Mouse (Mus musculus) testis, adult 2 months (tissue): ENCODE data around the gene Frmd4a. TPM values are rescaled to one million over a fixed set of nuclear protein-coding genes. Genes with fewer than 3 reads are reported as not detected.

Experiments
- H3K27ac ChIP-seq: fragments of 200-500 bp; 2 replicates; pipeline ENCODE4 v1.5.1; 2012; ENCODE audit warnings: low read depth, low read length; ENCODE audit not compliant: control insufficient read depth, insufficient read depth
- H3K27me3 ChIP-seq: fragments of 200-500 bp; 2 replicates; pipeline ENCODE4 v1.6.1; 2012; ENCODE audit warnings: mild to moderate bottlenecking, low read length, moderate library complexity; ENCODE audit not compliant: control insufficient read depth, insufficient read depth
- H3K36me3 ChIP-seq: fragments of 200-500 bp; 2 replicates; pipeline ENCODE4 v1.6.1; 2012; ENCODE audit warnings: mild to moderate bottlenecking, low read length; ENCODE audit not compliant: control insufficient read depth, insufficient read depth
- H3K4me1 ChIP-seq: fragments of 200-500 bp; 2 replicates; pipeline ENCODE4 v1.6.1; 2012; ENCODE audit warnings: low read length; ENCODE audit not compliant: control insufficient read depth, insufficient read depth
- H3K4me3 ChIP-seq: fragments of 200-500 bp; 2 replicates; pipeline ENCODE4 v1.5.1; 2012; ENCODE audit warnings: low read depth, mild to moderate bottlenecking, low read length, moderate library complexity, mixed read lengths; ENCODE audit not compliant: control insufficient read depth
- CTCF ChIP-seq: fragments of 200-500 bp; IDR thresholded peaks from 2 replicates; pipeline ENCODE4 v1.5.1; 2012; ENCODE audit warnings: low read depth, mild to moderate bottlenecking, inconsistent platforms, low read length, moderate library complexity; ENCODE audit not compliant: control insufficient read depth, insufficient read depth, insufficient replicate concordance
- POLR2A ChIP-seq: fragments of 200-500 bp; IDR thresholded peaks from 2 replicates; pipeline ENCODE4 v1.6.1; 2012; ENCODE audit warnings: low read depth, mild to moderate bottlenecking, inconsistent platforms, low read length, moderate library complexity; ENCODE audit not compliant: control insufficient read depth
- polyA plus RNA-seq: library from polyadenylated mRNA; depleted of rRNA; stranded (reverse); fragments of >200 nt; gene quantifications from 2 replicates; pipeline ENCODE4 v1.2.3, GENCODE M21; 2012

The Frmd4a gene
- polyA plus RNA-seq, 1 experiment = 6.1 TPM

- no peak overlapping the region for H3K4me3 ChIP-seq
- TF ChIP-seq CTCF (no peak), POLR2A (no peak)
- no peaks in the 10 kb centered on the region for H3K4me1 ChIP-seq
- no peak overlapping the region for H3K27ac ChIP-seq
- H3K36me3 ChIP-seq = no peaks in the 10 kb centered on the region
- H3K27me3 ChIP-seq = no peaks in the 10 kb centered on the region
Observed at GRCm38 (mm10) chr2:4209234-4209633, 191.7 kb downstream of the Frmd4a start.

GRCm38 (mm10) chr2:4222497-4222828 lies 204.9 kb downstream of the Frmd4a start:
- no peaks in the 10 kb centered on the region for H3K27me3 ChIP-seq
- no peaks in the 10 kb centered on the region for H3K4me1 ChIP-seq
- no peak overlapping the region for H3K27ac ChIP-seq
- no peak overlapping the region for H3K4me3 ChIP-seq
- no peaks in the 10 kb centered on the region for H3K36me3 ChIP-seq
- TF ChIP-seq POLR2A = no peak
- TF ChIP-seq CTCF = no peak

GRCm38 (mm10) chr2:4223316-4223715 lies 205.8 kb downstream of the Frmd4a start:
- no peak overlapping the region for H3K27ac ChIP-seq
- TF ChIP-seq POLR2A = no peak
- no peak for TF ChIP-seq CTCF
- H3K27me3 ChIP-seq = no peaks in the 10 kb centered on the region
- no peaks in the 10 kb centered on the region for H3K36me3 ChIP-seq
- no peaks in the 10 kb centered on the region; the same call in 1 of the 2 replicates for H3K4me1 ChIP-seq
- no peak overlapping the region for H3K4me3 ChIP-seq

GRCm38 (mm10) chr2:4226941-4227558 lies 209.5 kb downstream of the Frmd4a start:
- H3K27ac ChIP-seq = no peak overlapping the region
- H3K4me3 ChIP-seq = no peak overlapping the region
- no peaks in the 10 kb centered on the region; the same call in 1 of the 2 replicates for H3K4me1 ChIP-seq
- no peaks in the 10 kb centered on the region for H3K36me3 ChIP-seq
- no peak for TF ChIP-seq POLR2A
- TF ChIP-seq CTCF = no peak
- no peaks in the 10 kb centered on the region for H3K27me3 ChIP-seq

GRCm38 (mm10) chr2:4227563-4227962 lies 210.0 kb downstream of the Frmd4a start:
- H3K27me3 ChIP-seq = no peaks in the 10 kb centered on the region
- TF ChIP-seq CTCF = no peak
- TF ChIP-seq POLR2A = no peak
- no peak overlapping the region for H3K27ac ChIP-seq
- no peaks in the 10 kb centered on the region for H3K36me3 ChIP-seq
- H3K4me1 ChIP-seq = no peaks in the 10 kb centered on the region; the same call in 1 of the 2 replicates
- no peak overlapping the region for H3K4me3 ChIP-seq

- H3K36me3 ChIP-seq = no peaks in the 10 kb centered on the region
- H3K4me3 ChIP-seq = no peak overlapping the region
- H3K4me1 ChIP-seq = no peaks in the 10 kb centered on the region; the same call in 1 of the 2 replicates
- TF ChIP-seq POLR2A (no peak), CTCF (no peak)
- H3K27ac ChIP-seq = no peak overlapping the region
- no peaks in the 10 kb centered on the region for H3K27me3 ChIP-seq
Observed at GRCm38 (mm10) chr2:4228510-4228909, 211.0 kb downstream of the Frmd4a start.

- Histone ChIP-seq H3K36me3 (no peaks in the 10 kb centered on the region), H3K4me3 (no peak overlapping the region), H3K27me3 (no peaks in the 10 kb centered on the region), H3K27ac (no peak overlapping the region), H3K4me1 (no peaks in the 10 kb centered on the region; the same call in 1 of the 2 replicates)
- TF ChIP-seq POLR2A (no peak), CTCF (no peak)
Observed at GRCm38 (mm10) chr2:4232335-4232734, 214.8 kb downstream of the Frmd4a start.
